Mouse (Mus musculus): ENCODE data around the gene Gm49361. TPM values are rescaled to one million over a fixed set of nuclear protein-coding genes. Genes with fewer than 3 reads are reported as not detected.

Gm49361 gene
- polyA plus RNA-seq, 1 experiment: 2.2 TPM

GRCm38 (mm10) chr14:57649501-57649900 lies 96.4 kb downstream of the Gm49361 start:
- no peak for DNase-seq
- TF ChIP-seq POLR2A (IDR thresholded peaks at IDR 0.05; ENCODE audit: borderline replicate concordance, extremely low read depth, low read depth, low read length) (no peak), CTCF (IDR thresholded peaks at IDR 0.05; ENCODE audit: insufficient read depth, low read length) (no peak)
- Histone ChIP-seq H3K4me1 (ENCODE audit: control insufficient read depth, insufficient read depth, low read length) (no peaks in the 10 kb centered on the region), H3K4me3 (replicated peaks; ENCODE audit: extremely low read depth, low read depth, low read length) (no peak overlapping the region)

GRCm38 (mm10) chr14:57646155-57646554 lies 99.7 kb downstream of the Gm49361 start:
- 86% methylated on average over 4 of the region's 4 CpGs for WGBS
- H3K4me3 ChIP-seq (replicated peaks; ENCODE audit: extremely low read depth, low read depth, low read length): no peak overlapping the region
- no peaks in the 10 kb centered on the region for H3K4me1 ChIP-seq (ENCODE audit: control insufficient read depth, insufficient read depth, low read length)
- no peak for DNase-seq
- TF ChIP-seq POLR2A (IDR thresholded peaks at IDR 0.05; ENCODE audit: borderline replicate concordance, extremely low read depth, low read depth, low read length): no peak
- no peak for TF ChIP-seq CTCF (IDR thresholded peaks at IDR 0.05; ENCODE audit: insufficient read depth, low read length)

DNA sequence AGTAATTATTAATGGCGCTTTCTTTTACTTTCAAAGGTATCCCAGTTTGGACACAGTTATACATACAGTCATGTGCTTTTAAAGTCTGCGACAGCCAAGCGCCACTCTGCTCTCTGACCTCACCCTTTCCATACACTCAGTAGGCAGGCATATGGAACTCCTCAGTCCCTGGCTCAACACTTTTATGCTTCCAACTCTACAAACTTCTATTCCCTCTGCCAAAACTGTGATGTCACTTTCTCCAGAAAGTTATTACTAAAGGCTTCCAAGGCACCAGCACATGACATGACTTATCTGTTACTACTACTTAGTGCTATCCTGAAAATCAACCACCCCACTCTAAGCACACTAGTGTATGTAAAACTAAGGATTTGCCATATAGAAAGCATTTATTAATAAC lies 106.8 kb downstream of the Gm49361 start:
- Histone ChIP-seq H3K4me1 (ENCODE audit: control insufficient read depth, insufficient read depth, low read length) (no peaks in the 10 kb centered on the region), H3K4me3 (replicated peaks; ENCODE audit: extremely low read depth, low read depth, low read length) (no peak overlapping the region)
- 86% methylated on average over 3 of the region's 3 CpGs for WGBS
- DNase-seq: no peak
- no peak for TF ChIP-seq CTCF (IDR thresholded peaks at IDR 0.05; ENCODE audit: insufficient read depth, low read length)
- no peak for TF ChIP-seq POLR2A (IDR thresholded peaks at IDR 0.05; ENCODE audit: borderline replicate concordance, extremely low read depth, low read depth, low read length)

GRCm38 (mm10) chr14:57634141-57634540 lies 111.8 kb downstream of the Gm49361 start:
- WGBS: 71% methylated on average over 5 of the region's 5 CpGs

DNA sequence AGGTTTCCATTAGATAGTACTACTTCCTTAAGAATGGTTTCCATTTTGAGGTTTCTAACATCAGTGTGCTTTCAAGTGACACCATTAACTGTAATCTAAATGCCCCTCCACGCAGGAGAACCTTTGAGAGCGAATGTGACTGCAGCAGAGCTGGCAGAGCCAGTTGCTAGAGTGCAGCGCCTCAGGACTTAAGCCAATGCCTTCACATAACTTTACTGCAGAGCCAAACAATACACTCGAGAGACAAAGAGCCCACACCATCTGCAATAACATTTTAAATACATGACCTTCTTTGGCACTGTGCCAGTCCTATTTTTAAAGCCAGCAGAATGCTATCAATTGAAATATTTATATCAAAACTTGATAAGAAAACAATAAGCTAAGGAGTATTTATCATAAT lies 116.3 kb downstream of the Gm49361 start:
- 41% methylated on average over 4 of the region's 4 CpGs for WGBS
- no peak for DNase-seq
- no peak for TF ChIP-seq POLR2A (IDR thresholded peaks at IDR 0.05; ENCODE audit: borderline replicate concordance, extremely low read depth, low read depth, low read length)
- no peak for TF ChIP-seq CTCF (IDR thresholded peaks at IDR 0.05; ENCODE audit: insufficient read depth, low read length)

More at GRCm38 (mm10) chr14:57634141-57634540, 111.8 kb downstream of the Gm49361 start:
- TF ChIP-seq POLR2A (IDR thresholded peaks at IDR 0.05; ENCODE audit: borderline replicate concordance, extremely low read depth, low read depth, low read length) (no peak), CTCF (IDR thresholded peaks at IDR 0.05; ENCODE audit: insufficient read depth, low read length) (no peak)
- Histone ChIP-seq H3K4me1 (ENCODE audit: control insufficient read depth, insufficient read depth, low read length) (no peaks in the 10 kb centered on the region), H3K4me3 (replicated peaks; ENCODE audit: extremely low read depth, low read depth, low read length) (no peak overlapping the region)
- no peak for DNase-seq

GRCm38 (mm10) chr14:57622934-57623333 lies 123.0 kb downstream of the Gm49361 start:
- no peak for DNase-seq
- Histone ChIP-seq H3K4me3 (replicated peaks; ENCODE audit: extremely low read depth, low read depth, low read length) (no peak overlapping the region), H3K4me1 (ENCODE audit: control insufficient read depth, insufficient read depth, low read length) (no peaks in the 10 kb centered on the region; the same call in 1 of the 2 replicates)
- TF ChIP-seq CTCF (IDR thresholded peaks at IDR 0.05; ENCODE audit: insufficient read depth, low read length) (no peak), POLR2A (IDR thresholded peaks at IDR 0.05; ENCODE audit: borderline replicate concordance, extremely low read depth, low read depth, low read length) (no peak)
- WGBS: 86% methylated on average over 3 of the region's 3 CpGs

More for the DNA sequence above, 116.3 kb downstream of the Gm49361 start:
- Histone ChIP-seq H3K4me3 (replicated peaks; ENCODE audit: extremely low read depth, low read depth, low read length) (no peak overlapping the region), H3K4me1 (ENCODE audit: control insufficient read depth, insufficient read depth, low read length) (no peaks in the 10 kb centered on the region)

DNA sequence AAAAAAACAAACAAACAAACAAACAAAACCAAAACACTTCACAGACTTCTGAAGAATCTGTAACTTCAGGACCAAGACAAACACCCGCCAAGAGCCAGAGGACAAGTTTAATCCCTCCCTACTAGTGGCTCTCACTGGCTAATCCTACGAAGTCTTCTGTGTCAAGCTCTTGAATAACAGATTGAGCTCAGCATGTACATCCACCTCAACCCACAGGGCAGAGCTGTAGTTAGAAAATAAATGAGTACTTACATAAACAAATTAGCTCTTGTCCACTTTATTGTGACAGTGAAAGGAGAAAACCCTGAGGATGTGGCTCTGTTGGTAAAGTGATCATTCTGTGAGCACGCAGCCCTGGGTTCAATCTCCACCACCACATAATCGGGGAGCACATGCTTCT lies 124.2 kb downstream of the Gm49361 start:
- 80% methylated on average over 4 of the region's 4 CpGs for WGBS
- TF ChIP-seq POLR2A (IDR thresholded peaks at IDR 0.05; ENCODE audit: borderline replicate concordance, extremely low read depth, low read depth, low read length) (no peak), CTCF (IDR thresholded peaks at IDR 0.05; ENCODE audit: insufficient read depth, low read length) (no peak)
- Histone ChIP-seq H3K4me3 (replicated peaks; ENCODE audit: extremely low read depth, low read depth, low read length) (no peak overlapping the region), H3K4me1 (ENCODE audit: control insufficient read depth, insufficient read depth, low read length) (peaks cover 1% of the 10 kb centered on the region)
- no peak for DNase-seq

DNA sequence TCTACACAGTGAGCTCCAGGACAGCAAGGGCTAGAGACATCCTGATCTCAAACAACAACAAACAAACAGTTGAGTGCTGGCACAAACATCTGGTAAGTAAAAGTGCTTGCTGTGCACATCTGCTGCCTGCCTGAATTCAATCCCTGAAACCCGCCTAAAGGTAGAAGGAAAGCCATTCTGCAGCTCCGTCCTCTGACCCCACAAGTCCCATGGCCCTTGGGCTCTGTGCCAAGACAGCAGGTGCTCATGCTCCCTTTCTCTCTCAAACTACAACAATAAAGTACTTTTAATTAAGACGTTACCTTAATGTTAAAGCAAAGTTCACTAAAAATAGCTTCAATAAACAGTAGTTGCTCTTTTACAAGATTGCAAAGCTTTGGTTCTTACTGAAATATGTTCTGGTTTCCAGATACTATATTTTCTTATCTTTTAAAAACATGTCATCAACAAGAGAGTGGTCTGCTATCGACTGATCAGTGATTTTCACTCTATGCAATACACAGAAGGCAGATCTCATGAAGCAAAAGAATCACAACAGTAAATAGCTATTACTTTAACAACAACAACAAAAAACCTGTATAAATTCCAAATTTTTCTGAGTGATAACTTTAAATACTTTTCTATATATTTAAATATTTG lies 125.2 kb downstream of the Gm49361 start:
- H3K4me3 ChIP-seq (replicated peaks; ENCODE audit: extremely low read depth, low read depth, low read length): no peak overlapping the region
- DNase-seq: no peak
- TF ChIP-seq POLR2A (IDR thresholded peaks at IDR 0.05; ENCODE audit: borderline replicate concordance, extremely low read depth, low read depth, low read length): no peak
- TF ChIP-seq CTCF (IDR thresholded peaks at IDR 0.05; ENCODE audit: insufficient read depth, low read length): no peak
- peaks cover 5% of the 10 kb centered on the region for H3K4me1 ChIP-seq (ENCODE audit: control insufficient read depth, insufficient read depth, low read length)
- WGBS: 72% methylated on average over 4 of the region's 4 CpGs

DNA sequence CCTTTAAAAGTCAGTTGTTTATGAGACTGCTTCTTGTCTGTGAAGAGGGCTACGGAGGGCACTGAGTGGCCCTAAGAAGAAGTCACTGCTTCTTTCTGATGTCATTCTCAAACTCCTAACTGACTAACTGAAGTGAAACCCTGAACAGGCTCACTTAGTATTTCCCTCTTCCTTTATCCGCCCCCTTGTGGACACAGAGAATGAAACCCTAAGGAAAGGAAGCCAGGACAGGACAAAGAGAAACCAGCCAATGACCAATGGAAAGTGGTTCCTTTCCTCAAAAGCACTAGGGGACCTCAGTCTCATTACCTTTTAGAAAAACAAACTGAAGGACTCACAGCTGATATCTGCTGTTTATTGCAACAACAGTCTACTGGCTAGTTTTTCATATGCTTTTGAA lies 126.4 kb downstream of the Gm49361 start:
- no peak for TF ChIP-seq POLR2A (IDR thresholded peaks at IDR 0.05; ENCODE audit: borderline replicate concordance, extremely low read depth, low read depth, low read length)
- peak; percentile 11; the same call in 1 of the 2 replicates for TF ChIP-seq CTCF (IDR thresholded peaks at IDR 0.05; ENCODE audit: insufficient read depth, low read length)
- no peak for DNase-seq
- no peak overlapping the region for H3K4me3 ChIP-seq (replicated peaks; ENCODE audit: extremely low read depth, low read depth, low read length)
- 26% methylated on average over 2 of the region's 2 CpGs for WGBS
- H3K4me1 ChIP-seq (ENCODE audit: control insufficient read depth, insufficient read depth, low read length): peaks cover 5% of the 10 kb centered on the region

GRCm38 (mm10) chr14:57617675-57618074 lies 128.2 kb downstream of the Gm49361 start:
- WGBS: 77% methylated on average over 1 of the region's 1 CpGs
- no peak for DNase-seq
- TF ChIP-seq POLR2A (IDR thresholded peaks at IDR 0.05; ENCODE audit: borderline replicate concordance, extremely low read depth, low read depth, low read length) (no peak), CTCF (IDR thresholded peaks at IDR 0.05; ENCODE audit: insufficient read depth, low read length) (no peak)
- Histone ChIP-seq H3K4me3 (replicated peaks; ENCODE audit: extremely low read depth, low read depth, low read length) (no peak overlapping the region), H3K4me1 (ENCODE audit: control insufficient read depth, insufficient read depth, low read length) (peaks cover 5% of the 10 kb centered on the region)

All from lung, adult 2 months (tissue).